Comparison of ENCODE assay signal across 8 mouse cellular contexts in the genomic region with DNA sequence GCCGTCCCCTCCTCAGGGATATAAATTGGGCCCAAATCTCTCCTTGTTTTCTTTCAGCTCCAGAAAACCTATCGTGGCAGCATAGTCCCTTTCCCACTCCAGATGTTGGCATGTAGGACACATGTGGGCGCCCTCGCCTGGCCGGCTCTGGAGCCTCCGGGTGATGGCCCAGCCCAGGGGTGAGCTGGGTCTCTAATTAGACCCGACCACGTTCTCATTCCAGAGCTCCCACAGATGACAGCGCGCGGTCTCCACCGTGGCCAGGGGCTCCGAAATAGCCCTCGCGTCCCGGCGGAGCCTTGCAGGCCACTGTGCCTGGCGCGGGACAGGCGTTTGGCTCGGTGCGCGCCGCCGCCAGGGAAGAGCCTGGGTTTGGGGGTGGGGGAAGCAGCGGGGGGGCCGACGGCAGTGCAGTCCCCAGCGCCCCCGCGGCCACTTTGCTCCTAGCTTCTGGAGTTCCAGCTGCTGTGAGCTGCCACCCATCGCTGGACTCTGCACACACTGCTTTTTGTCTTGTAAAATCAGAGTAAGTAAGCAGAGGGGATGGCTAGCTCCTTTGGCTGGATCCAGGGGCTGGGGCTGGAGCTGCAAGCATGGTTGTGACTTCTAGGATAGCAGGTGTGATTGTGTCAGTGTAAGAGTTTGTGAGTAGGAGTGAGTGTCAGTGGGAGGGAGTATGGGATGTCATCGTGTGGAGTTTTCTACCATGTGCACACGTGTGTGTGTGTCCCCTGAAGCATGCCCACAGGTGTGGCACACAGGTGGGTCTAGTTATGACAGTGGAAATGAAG. TPM values are rescaled to one million over a fixed set of nuclear protein-coding genes. Genes with fewer than 3 reads are reported as not detected.
DNase-seq lines count a peak whose midpoint lies in the region; ATAC-seq and TF ChIP-seq lines count a peak whose summit lies in the region.

No protein-coding gene starts in this region.

- H3K27ac ChIP-seq in cerebellum, adult 2 months (ENCODE audit: insufficient read depth, low read length) = 0 out of 2 replicates have a peak overlapping the region, but pooled peaks have one; percentile 28
- H3K27ac ChIP-seq in heart, embryonic 10.5 days = peak overlapping the region; percentile 59; the same call in 1 of the 2 replicates
- no peak overlapping the region for H3K27ac ChIP-seq in kidney, embryonic 14.5 days (ENCODE audit: low read depth, low read length)
- 0 out of 2 replicates have a peak overlapping the region, but pooled peaks have one; percentile 40 for H3K27ac ChIP-seq in stomach, postnatal 0 days (replicated peaks)

- peak overlapping the region; percentile 67 for H3K4me2 ChIP-seq in kidney, embryonic 14.5 days (replicated peaks; ENCODE audit: low read depth, low read length)
- peak overlapping the region; percentile 54 for H3K4me2 ChIP-seq in stomach, postnatal 0 days (replicated peaks; ENCODE audit: low read depth)

- no peaks in the 10 kb centered on the region for H3K36me3 ChIP-seq in heart, embryonic 10.5 days
- no peaks in the 10 kb centered on the region for H3K36me3 ChIP-seq in kidney, embryonic 14.5 days (ENCODE audit: control insufficient read depth, insufficient read depth, low read length)
- no peaks in the 10 kb centered on the region for H3K36me3 ChIP-seq in stomach, postnatal 0 days (ENCODE audit: control insufficient read depth, insufficient read depth, low read length)

- peak overlapping the region; percentile 20; the same call in 1 of the 2 replicates for H3K9ac ChIP-seq in kidney, embryonic 14.5 days (ENCODE audit: low read depth, low read length)
- peak overlapping the region; percentile 61 for H3K9ac ChIP-seq in stomach, postnatal 0 days (ENCODE audit: low read length)

- H3K4me1 ChIP-seq in cerebellum, adult 2 months (ENCODE audit: control insufficient read depth, insufficient read depth, low read length) = no peaks in the 10 kb centered on the region; the same call in 1 of the 2 replicates
- H3K4me1 ChIP-seq in heart, embryonic 10.5 days = peaks cover 8% of the 10 kb centered on the region
- peaks cover 8% of the 10 kb centered on the region; the same call in 1 of the 2 replicates for H3K4me1 ChIP-seq in kidney, embryonic 14.5 days (ENCODE audit: control insufficient read depth, insufficient read depth, low read length)
- peaks cover 3% of the 10 kb centered on the region; the same call in 1 of the 2 replicates for H3K4me1 ChIP-seq in stomach, postnatal 0 days (replicated peaks; ENCODE audit: control insufficient read depth, insufficient read depth)

- no peak for DNase-seq in cerebellum, adult 2 months
- DNase-seq in cerebellum, postnatal 14 days = no peak
- DNase-seq in adrenal gland, postnatal 10 days = peak; percentile 38
- DNase-seq in heart, embryonic 10.5 days (ENCODE audit: low spot score) = no peak
- peak; percentile 40 for DNase-seq in mesoderm, embryonic 11.5 days (ENCODE audit: low read depth, low spot score)
- peak; percentile 21 for DNase-seq in stomach, postnatal 0 days (ENCODE audit: low spot score)

- TF ChIP-seq CTCF in cerebellum, adult 2 months (IDR thresholded peaks at IDR 0.05; ENCODE audit: borderline replicate concordance, insufficient read depth, low read depth, low read length) = no peak
- TF ChIP-seq CTCF in stomach, postnatal 0 days (IDR thresholded peaks at IDR 0.05; ENCODE audit: low read depth) = peak; percentile 49

- H3K9me3 ChIP-seq in heart, embryonic 10.5 days = no peaks in the 10 kb centered on the region
- no peaks in the 10 kb centered on the region for H3K9me3 ChIP-seq in kidney, embryonic 14.5 days (ENCODE audit: control insufficient read depth, low read length)
- H3K9me3 ChIP-seq in stomach, postnatal 0 days (ENCODE audit: control insufficient read depth, low read length) = no peaks in the 10 kb centered on the region

- WGBS in cerebellum, adult 2 months = 7% methylated on average over 34 of the region's 34 CpGs
- WGBS in heart, embryonic 10.5 days = 5% methylated on average over 34 of the region's 34 CpGs
- 4% methylated on average over 34 of the region's 34 CpGs for WGBS in kidney, embryonic 14.5 days
- whole genome bisulfite sequencing in stomach, postnatal 0 days = 6% methylated on average over 33 of the region's 34 CpGs

- no peak for TF ChIP-seq POLR2A in cerebellum, adult 2 months (IDR thresholded peaks at IDR 0.05; ENCODE audit: borderline replicate concordance, insufficient read depth, low read length)

- no peak overlapping the region for H3K4me3 ChIP-seq in cerebellum, adult 2 months (replicated peaks; ENCODE audit: insufficient read depth, low read depth, low read length)
- peak overlapping the region; percentile 60 for H3K4me3 ChIP-seq in heart, embryonic 10.5 days
- H3K4me3 ChIP-seq in kidney, embryonic 14.5 days (ENCODE audit: low read length) = peak overlapping the region; percentile 38
- peak overlapping the region; percentile 31 for H3K4me3 ChIP-seq in stomach, postnatal 0 days (ENCODE audit: low read depth, low read length)

- no peaks in the 10 kb centered on the region; the same call in 1 of the 2 replicates for H3K27me3 ChIP-seq in cerebellum, adult 2 months (ENCODE audit: control insufficient read depth, insufficient read depth, low read length)
- H3K27me3 ChIP-seq in heart, embryonic 10.5 days (ENCODE audit: insufficient read depth, poor library complexity, severe bottlenecking) = peaks cover 30% of the 10 kb centered on the region
- no peaks in the 10 kb centered on the region for H3K27me3 ChIP-seq in kidney, embryonic 14.5 days (ENCODE audit: control insufficient read depth, insufficient read depth, low read length)
- no peaks in the 10 kb centered on the region for H3K27me3 ChIP-seq in stomach, postnatal 0 days (ENCODE audit: control insufficient read depth, insufficient read depth, low read length)

- peak; percentile 73 for ATAC-seq in kidney, embryonic 14.5 days (ENCODE audit: low FRiP score, low TSS enrichment)
- ATAC-seq in stomach, postnatal 0 days (ENCODE audit: low FRiP score, low TSS enrichment) = no peak
- no peak for ATAC-seq in megakaryocyte-erythroid progenitor cell, adult 5-6 weeks (replicated peaks; ENCODE audit: low FRiP score, low TSS enrichment, poor library complexity, severe bottlenecking)

- no peak for TF ChIP-seq EP300 in stomach, postnatal 0 days (optimal IDR thresholded peaks at IDR 0.05)

RNA-seq across cellular contexts. Expression of a gene that starts 2.2 kb away (rescaled TPM):
- polyA plus RNA-seq in cerebellum, adult 2 months (2012; rRNA removed) = 8.8 and 13.1 TPM in 2 replicates
- total RNA-seq in adrenal gland, postnatal 10 days (2021) = 1 to 10 TPM; 3.7 to 8.1 TPM
- 0.79 and 1.5 TPM in 2 replicates for polyA plus RNA-seq in heart, embryonic 10.5 days (2016; fragmentation: Nextera tagmentation; extraction: Ambion mirVana)
- polyA plus RNA-seq in kidney, embryonic 14.5 days (2014; fragmentation: Nextera tagmentation; extraction: Ambion mirVana) = 1.6 and 1.7 TPM in 2 replicates
- polyA plus RNA-seq in stomach, postnatal 0 days (2015; fragmentation: Nextera tagmentation; extraction: Ambion mirVana) = 11.2 and 15.8 TPM in 2 replicates
- total RNA-seq in megakaryocyte-erythroid progenitor cell, adult 5-6 weeks (2014; fragmentation: Nextera tagmentation) = not detected in 2 replicates
- not detected in 2 replicates for total RNA-seq in megakaryocyte-erythroid progenitor cell, adult 5-6 weeks (2017)

RNA-seq across cellular contexts. Expression of a gene that starts 27.2 kb away (rescaled TPM):
- 3.8 and 4.5 TPM in 2 replicates for polyA plus RNA-seq in cerebellum, adult 2 months (2012; rRNA removed)
- total RNA-seq in adrenal gland, postnatal 10 days (2021) = not detected
- polyA plus RNA-seq in heart, embryonic 10.5 days (2016; fragmentation: Nextera tagmentation; extraction: Ambion mirVana) = not detected in 2 replicates
- polyA plus RNA-seq in kidney, embryonic 14.5 days (2014; fragmentation: Nextera tagmentation; extraction: Ambion mirVana) = not detected in 2 replicates
- 3.5 and 3.7 TPM in 2 replicates for polyA plus RNA-seq in stomach, postnatal 0 days (2015; fragmentation: Nextera tagmentation; extraction: Ambion mirVana)
- total RNA-seq in megakaryocyte-erythroid progenitor cell, adult 5-6 weeks (2014; fragmentation: Nextera tagmentation) = not detected in 2 replicates
- not detected in 2 replicates for total RNA-seq in megakaryocyte-erythroid progenitor cell, adult 5-6 weeks (2017)

Comparison
In these comparisons a context has a peak if more than half of its experiments do, and no peak if none do; other contexts are left out.
1. DNase-seq: peak in adrenal gland, postnatal 10 days (single experiment), mesoderm, embryonic 11.5 days (single experiment) and stomach, postnatal 0 days (single experiment); none in cerebellum, adult 2 months (0 of 2), cerebellum, postnatal 14 days (0 of 2) and heart, embryonic 10.5 days (single experiment).